Mouse (Mus musculus): ENCODE measurements around the gene Net1. TPM values are rescaled to one million over a fixed set of nuclear protein-coding genes. Genes with fewer than 3 reads are reported as not detected.
"Not testable (repeated sequence)": the region's sequence is repeated elsewhere in the genome, so short reads cannot be mapped to it uniquely, and the experiment has no call there.

The Net1 gene
- polyA plus RNA-seq, 1 experiment = 7.9 TPM

DNA sequence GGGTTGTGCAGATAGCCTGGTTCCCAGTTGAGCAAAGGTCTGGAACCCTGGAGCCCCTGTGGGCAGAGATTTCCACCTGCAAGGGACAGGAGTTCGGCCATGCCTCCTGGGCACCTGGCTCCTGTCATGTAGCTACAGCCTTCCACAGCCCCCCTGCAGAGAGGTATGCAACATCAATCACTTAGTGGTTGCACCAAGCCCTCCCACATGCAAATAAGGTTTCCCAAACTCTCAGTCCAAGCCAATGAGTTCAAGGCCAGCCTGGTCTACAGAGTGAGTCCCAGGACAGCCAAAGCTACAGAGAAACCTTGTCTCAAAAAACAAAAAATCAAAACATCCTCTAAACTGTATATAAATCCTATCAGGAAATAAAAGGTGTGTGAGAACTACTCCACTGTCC, 67.7 kb downstream of the Net1 start:
- H3K4me3 ChIP-seq (replicated peaks) = no peak overlapping the region
- 0 out of 2 replicates have a peak, but pooled peaks cover 2% of the 10 kb centered on the region for H3K9me3 ChIP-seq
- H3K27me3 ChIP-seq (replicated peaks) = peaks cover 13% of the 10 kb centered on the region
- no peak for TF ChIP-seq FLI1 (IDR thresholded peaks at IDR 0.05; ENCODE audit: low read length)
- TF ChIP-seq GATA1 (IDR thresholded peaks at IDR 0.05; ENCODE audit: borderline replicate concordance, low read length) = no peak
- H3K4me1 ChIP-seq = peaks cover 9% of the 10 kb centered on the region; the same call in 1 of the 2 replicates
- no peaks in the 10 kb centered on the region for H3K36me3 ChIP-seq (replicated peaks; ENCODE audit: low read length)

DNA sequence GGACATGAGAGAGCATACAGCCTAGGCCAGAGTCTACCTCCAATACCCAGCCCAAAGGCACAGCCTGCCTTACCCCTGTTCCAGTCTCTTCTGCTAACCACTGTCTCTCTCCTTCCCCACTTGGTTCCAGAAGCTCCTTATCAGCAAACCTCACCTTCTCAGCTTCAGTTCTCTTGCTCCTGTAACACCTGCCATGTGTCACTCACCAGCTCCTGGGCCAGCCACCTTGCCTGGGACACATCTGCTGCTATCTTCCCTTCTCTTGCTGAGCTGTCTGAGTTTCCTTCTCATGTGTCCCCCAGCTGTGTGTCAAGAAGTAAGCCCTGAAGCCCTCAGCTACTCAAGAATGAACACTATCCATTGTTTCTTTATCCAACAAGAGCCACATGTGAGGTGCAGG, 77.4 kb downstream of the Net1 start:
- not testable (repeated sequence) for H3K4me3 ChIP-seq (replicated peaks); H3K4me1 ChIP-seq; H3K9me3 ChIP-seq; H3K36me3 ChIP-seq (replicated peaks; ENCODE audit: low read length)
- H3K27me3 ChIP-seq (replicated peaks) = peaks cover 12% of the 10 kb centered on the region

DNA sequence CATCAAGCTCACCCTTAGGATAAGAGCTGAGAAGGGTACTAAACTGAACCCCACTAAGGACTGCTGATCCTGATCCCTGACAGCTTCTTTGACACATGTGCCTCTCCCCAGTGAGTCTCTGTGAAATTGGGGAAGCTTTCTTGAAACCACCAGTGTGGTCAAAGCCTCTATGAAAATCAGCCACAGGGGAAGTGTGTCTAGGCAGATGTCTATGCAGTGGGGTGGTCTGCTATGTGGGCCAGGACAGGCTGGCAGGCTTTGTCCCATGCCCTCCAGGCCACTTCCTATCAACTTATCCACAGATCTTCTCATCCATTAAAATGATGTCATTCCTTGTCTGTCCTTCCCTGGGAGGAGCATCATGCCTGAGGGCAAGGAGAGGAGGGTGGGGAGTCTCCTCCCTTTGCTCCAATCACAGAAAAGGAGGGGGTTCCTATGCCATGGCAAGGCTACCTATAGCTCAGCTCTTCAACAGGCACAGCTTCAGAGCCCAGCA, 80.7 kb downstream of the Net1 start, which contains the start of gene Calm4:
TSS of gene Calm4 (plus strand) at position 446 of the 496 bp plus-strand sequence.
- not testable (repeated sequence) for H3K4me3 ChIP-seq (replicated peaks); H3K9me3 ChIP-seq; H3K4me1 ChIP-seq; H3K36me3 ChIP-seq (replicated peaks; ENCODE audit: low read length)
- peaks cover 14% of the 10 kb centered on the region for H3K27me3 ChIP-seq (replicated peaks)

DNA sequence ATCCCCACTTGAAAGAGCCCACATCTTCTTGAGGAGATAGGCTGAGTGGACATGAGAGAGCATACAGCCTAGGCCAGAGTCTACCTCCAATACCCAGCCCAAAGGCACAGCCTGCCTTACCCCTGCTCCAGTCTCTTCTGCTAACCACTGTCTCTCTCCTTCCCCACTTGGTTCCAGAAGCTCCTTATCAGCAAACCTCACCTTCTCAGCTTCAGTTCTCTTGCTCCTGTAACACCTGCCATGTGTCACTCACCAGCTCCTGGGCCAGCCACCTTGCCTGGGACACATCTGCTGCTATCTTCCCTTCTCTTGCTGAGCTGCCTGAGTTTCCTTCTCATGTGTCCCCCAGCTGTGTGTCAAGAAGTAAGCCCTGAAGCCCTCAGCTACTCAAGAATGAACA, 84.4 kb downstream of the Net1 start:
- H3K4me3 ChIP-seq (replicated peaks); H3K9me3 ChIP-seq; H3K36me3 ChIP-seq (replicated peaks; ENCODE audit: low read length); H3K4me1 ChIP-seq: not testable (repeated sequence)
- peaks cover 32% of the 10 kb centered on the region for H3K27me3 ChIP-seq (replicated peaks)

DNA sequence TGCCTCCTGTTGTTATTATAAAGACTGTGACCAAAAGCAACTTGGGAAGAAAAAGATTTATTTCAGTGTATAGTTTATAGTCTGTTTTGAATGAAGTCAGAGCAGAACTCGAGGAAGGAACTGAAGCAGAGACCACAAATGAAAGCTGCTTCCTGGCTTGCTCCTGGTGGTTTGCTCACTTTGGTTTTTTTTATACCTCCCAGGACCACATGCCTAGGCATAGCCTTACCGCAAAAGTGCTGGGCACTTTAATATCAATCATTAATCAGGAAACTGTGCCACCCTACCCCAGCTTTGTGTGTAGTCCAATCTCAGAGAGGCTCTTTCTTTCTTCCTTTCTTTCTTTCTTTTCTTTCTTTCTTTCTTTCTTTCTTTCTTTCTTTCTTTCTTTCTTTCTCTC, 85.6 kb downstream of the Net1 start:
- Histone ChIP-seq H3K9me3 (no peaks in the 10 kb centered on the region), H3K27me3 (replicated peaks) (peaks cover 31% of the 10 kb centered on the region), H3K36me3 (replicated peaks; ENCODE audit: low read length) (no peaks in the 10 kb centered on the region), H3K4me1 (no peaks in the 10 kb centered on the region; the same call in none of the 2 replicates), H3K4me3 (replicated peaks) (no peak overlapping the region)
- no peak for TF ChIP-seq GATA1 (IDR thresholded peaks at IDR 0.05; ENCODE audit: borderline replicate concordance, low read length)
- no peak for TF ChIP-seq FLI1 (IDR thresholded peaks at IDR 0.05; ENCODE audit: low read length)

Other genes with a start within 250 kb of the Net1 start
- not detected in 2 replicates for gene Calml3, start 113.9 kb downstream of the Net1 start, polyA plus RNA-seq (2012; ENCODE audit: insufficient read depth, low replicate concordance)
- gene Calm4, start 80.5 kb downstream of the Net1 start, polyA plus RNA-seq (2012; ENCODE audit: insufficient read depth, low replicate concordance) = not detected in 2 replicates
- not detected in 2 replicates for gene Calm5, start 64.0 kb downstream of the Net1 start, polyA plus RNA-seq (2012; ENCODE audit: insufficient read depth, low replicate concordance)
- gene Tubal3, start 54 bp upstream of the Net1 start, polyA plus RNA-seq (2012; ENCODE audit: insufficient read depth, low replicate concordance) = not detected in 2 replicates
- not detected in 2 replicates for gene Ucn3, start 27.1 kb upstream of the Net1 start, polyA plus RNA-seq (2012; ENCODE audit: insufficient read depth, low replicate concordance)
- not detected in 2 replicates for gene Akr1c14, start 130.8 kb upstream of the Net1 start, polyA plus RNA-seq (2012; ENCODE audit: insufficient read depth, low replicate concordance)
- not detected in 2 replicates for gene Akr1c18, start 232.4 kb upstream of the Net1 start, polyA plus RNA-seq (2012; ENCODE audit: insufficient read depth, low replicate concordance)